Mouse (Mus musculus): ENCODE measurements at regions not wholly inside any gene's neighbourhood (a gene's known extent, or its start where the extent isn't known, plus 50 kb on each side); places are given as distances from the start of the nearest gene placed in this dataset.

GRCm38 (mm10) chr16:77459651-77460050 lies 142.2 kb downstream of the Gm11146 start:
- no peak for DNase-seq (ENCODE audit: low read depth)

- DNase-seq (ENCODE audit: low read depth), result no peak
These were observed 157.2 kb downstream of the Gm11146 start for GRCm38 (mm10) chr16:77444647-77445046.

- peak; percentile 72 for DNase-seq (ENCODE audit: low read depth)
These were observed 157.9 kb downstream of the Gm11146 start for GRCm38 (mm10) chr16:77444006-77444405.

- no peak for DNase-seq (ENCODE audit: low read depth)
These were observed 158.6 kb downstream of the Gm11146 start for GRCm38 (mm10) chr16:77443318-77443717.

GRCm38 (mm10) chr16:77442866-77443265 lies 159.0 kb downstream of the Gm11146 start:
- no peak for DNase-seq (ENCODE audit: low read depth)

- DNase-seq (ENCODE audit: low read depth), result no peak
These were observed 170.5 kb downstream of the Gm11146 start for GRCm38 (mm10) chr16:77431345-77431744.

GRCm38 (mm10) chr16:77422385-77423363 lies 179.2 kb downstream of the Gm11146 start:
- no peak for DNase-seq (ENCODE audit: low read depth)

GRCm38 (mm10) chr16:77421591-77422024 lies 180.3 kb downstream of the Gm11146 start:
- peak; percentile 52 for DNase-seq (ENCODE audit: low read depth)

GRCm38 (mm10) chr16:77421001-77421400 lies 180.9 kb downstream of the Gm11146 start:
- no peak for DNase-seq (ENCODE audit: low read depth)

GRCm38 (mm10) chr16:77420136-77420860 lies 181.6 kb downstream of the Gm11146 start:
- DNase-seq (ENCODE audit: low read depth), result no peak

- peak; percentile 37 for DNase-seq (ENCODE audit: low read depth)
These were observed 182.7 kb downstream of the Gm11146 start for GRCm38 (mm10) chr16:77419116-77419735.

GRCm38 (mm10) chr16:77418486-77418885 lies 183.4 kb downstream of the Gm11146 start:
- DNase-seq (ENCODE audit: low read depth), result no peak

- peak; percentile 67 for DNase-seq (ENCODE audit: low read depth)
These were observed 184.1 kb downstream of the Gm11146 start for GRCm38 (mm10) chr16:77417791-77418190.

- DNase-seq (ENCODE audit: low read depth), result no peak
These were observed 187.3 kb downstream of the Gm11146 start for GRCm38 (mm10) chr16:77414562-77414961.

- DNase-seq (ENCODE audit: low read depth), result no peak
These were observed 192.7 kb downstream of the Gm11146 start for GRCm38 (mm10) chr16:77409168-77409567.

- no peak for DNase-seq (ENCODE audit: low read depth)
These were observed 194.9 kb downstream of the Gm11146 start for GRCm38 (mm10) chr16:77406999-77407398.

- no peak for DNase-seq (ENCODE audit: low read depth)
These were observed 196.0 kb downstream of the Gm11146 start for GRCm38 (mm10) chr16:77405859-77406258.

GRCm38 (mm10) chr16:77405181-77405818 lies 196.6 kb downstream of the Gm11146 start:
- DNase-seq (ENCODE audit: low read depth), result peak; percentile 67

GRCm38 (mm10) chr16:77402711-77403280 lies 199.1 kb downstream of the Gm11146 start:
- no peak for DNase-seq (ENCODE audit: low read depth)

GRCm38 (mm10) chr16:77401185-77401943 lies 200.5 kb downstream of the Gm11146 start:
- no peak for DNase-seq (ENCODE audit: low read depth)
